Mouse (Mus musculus) limb, embryonic 15.5 days (tissue): ENCODE results near the gene Magi2. TPM values are rescaled to one million over a fixed set of nuclear protein-coding genes. Genes with fewer than 3 reads are reported as not detected.
"Not testable (repeated sequence)": the region's sequence is repeated elsewhere in the genome, so short reads cannot be mapped to it uniquely, and the experiment has no call there.

Experiments
- ATAC-seq: fragments of 200-750 bp; cut with Nextera tagmentation; 2 replicates; pipeline ENCODE4 v1.8.0; 2017; ENCODE audit warnings: low read depth, moderate TSS enrichment; ENCODE audit not compliant: insufficient number of reproducible peaks, low FRiP score, low TSS enrichment
- H3K27ac ChIP-seq: fragments of 300-500 bp; sonication (generic); 2 replicates; pipeline ENCODE4 v1.5.1; 2015; ENCODE audit warnings: moderate library complexity, mild to moderate bottlenecking, inconsistent platforms
- H3K27me3 ChIP-seq: fragments of 300-500 bp; sonication (generic); 2 replicates; pipeline ENCODE4 v1.6.1; 2015; ENCODE audit warnings: inconsistent platforms
- H3K36me3 ChIP-seq: fragments of 300-500 bp; sonication (generic); 2 replicates; pipeline ENCODE4 v1.6.1; 2015; ENCODE audit warnings: inconsistent platforms
- H3K4me1 ChIP-seq: fragments of 300-500 bp; sonication (generic); 2 replicates; pipeline ENCODE4 v1.6.1; 2015; ENCODE audit warnings: inconsistent platforms
- H3K4me2 ChIP-seq: fragments of 300-500 bp; sonication (generic); 2 replicates; pipeline ENCODE4 v1.6.1; 2015; ENCODE audit warnings: mild to moderate bottlenecking, inconsistent platforms
- H3K4me3 ChIP-seq: fragments of 300-500 bp; sonication (generic); 2 replicates; pipeline ENCODE4 v1.5.1; 2015; ENCODE audit warnings: mild to moderate bottlenecking, inconsistent platforms
- H3K9ac ChIP-seq: fragments of 300-500 bp; sonication (generic); 2 replicates; pipeline ENCODE4 v1.6.1; 2015; ENCODE audit warnings: inconsistent platforms
- H3K9me3 ChIP-seq: fragments of 300-500 bp; sonication (generic); 2 replicates; pipeline ENCODE4 v1.6.1; 2016; ENCODE audit warnings: inconsistent platforms
- WGBS: fragments of 180-500 bp; shearing (Covaris S2); methylation state at CpG from one replicate; pipeline ENCODE4 v1.1.7; 2015; 5-methylcytosine and 5-hydroxymethylcytosine counted together
- polyA plus RNA-seq: library from polyadenylated mRNA; unstranded; fragments of >200 nt; fragmentation: Nextera tagmentation; extraction: Ambion mirVana; gene quantifications from 2 replicates; pipeline ENCODE4 v1.2.1, GENCODE M21; 2015

The Magi2 gene
- polyA plus RNA-seq, 1 experiment from 2014 or later, result 5.3 TPM

DNA sequence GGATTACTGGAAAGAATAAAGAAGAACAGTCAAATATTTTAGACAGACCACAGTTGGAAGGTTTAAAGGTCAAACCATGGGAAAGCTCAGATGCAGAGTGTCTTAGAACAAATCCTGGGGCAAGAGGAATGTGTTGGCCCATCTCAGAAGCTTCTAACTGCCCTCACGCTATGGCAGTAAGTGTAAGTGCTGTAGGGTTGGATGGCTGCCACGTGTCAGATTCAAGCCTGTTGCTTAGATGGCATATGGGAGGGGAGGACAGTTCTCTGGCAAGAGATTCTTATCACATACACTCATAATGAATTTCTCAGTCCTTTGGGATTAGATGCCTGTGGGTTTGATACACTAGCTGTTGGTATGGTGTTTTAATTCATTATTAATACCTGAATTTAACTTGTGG lies 238.5 kb downstream of the Magi2 start:
- no peak overlapping the region for H3K9ac ChIP-seq
- H3K9me3 ChIP-seq, result no peaks in the 10 kb centered on the region
- 47% methylated on average over 2 of the region's 2 CpGs for WGBS
- H3K36me3 ChIP-seq, result no peaks in the 10 kb centered on the region
- no peak overlapping the region for H3K4me2 ChIP-seq
- no peaks in the 10 kb centered on the region for H3K4me1 ChIP-seq
- no peak for ATAC-seq
- no peaks in the 10 kb centered on the region for H3K27me3 ChIP-seq
- H3K27ac ChIP-seq, result no peak overlapping the region
- H3K4me3 ChIP-seq, result no peak overlapping the region

DNA sequence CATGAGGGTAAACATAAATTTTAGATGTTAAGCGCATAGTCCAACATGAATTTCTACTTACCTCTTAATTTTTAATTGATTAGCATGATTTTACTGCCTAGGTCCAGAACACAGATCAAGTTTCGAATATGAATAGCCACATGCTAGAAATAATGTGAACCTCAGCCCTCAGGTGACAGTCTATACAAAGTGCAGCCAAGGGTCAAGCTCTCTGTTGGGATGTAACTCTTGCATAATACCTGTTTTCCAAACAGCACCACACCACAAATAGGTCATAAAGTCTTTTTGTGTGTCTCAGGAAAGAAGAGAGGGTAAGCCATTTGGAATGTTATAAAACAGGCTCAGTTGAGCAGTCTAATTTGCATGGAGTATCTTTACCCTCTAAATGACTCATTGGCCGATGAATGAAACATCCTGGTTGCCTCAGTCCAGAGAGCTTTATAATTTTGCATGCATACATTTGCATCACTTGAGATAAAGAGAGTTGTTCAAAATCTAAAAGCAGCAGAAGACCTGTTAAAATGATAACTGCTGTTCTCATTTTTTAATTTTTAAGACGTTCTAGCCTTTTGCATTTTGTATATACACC lies 246.1 kb downstream of the Magi2 start:
- WGBS, result 79% methylated on average over 4 of the region's 4 CpGs
- ATAC-seq, result no peak
- Histone ChIP-seq H3K36me3 (no peaks in the 10 kb centered on the region), H3K4me3 (no peak overlapping the region), H3K27ac (no peak overlapping the region), H3K9ac (no peak overlapping the region), H3K4me1 (no peaks in the 10 kb centered on the region), H3K27me3 (no peaks in the 10 kb centered on the region), H3K9me3 (no peaks in the 10 kb centered on the region), H3K4me2 (no peak overlapping the region)

DNA sequence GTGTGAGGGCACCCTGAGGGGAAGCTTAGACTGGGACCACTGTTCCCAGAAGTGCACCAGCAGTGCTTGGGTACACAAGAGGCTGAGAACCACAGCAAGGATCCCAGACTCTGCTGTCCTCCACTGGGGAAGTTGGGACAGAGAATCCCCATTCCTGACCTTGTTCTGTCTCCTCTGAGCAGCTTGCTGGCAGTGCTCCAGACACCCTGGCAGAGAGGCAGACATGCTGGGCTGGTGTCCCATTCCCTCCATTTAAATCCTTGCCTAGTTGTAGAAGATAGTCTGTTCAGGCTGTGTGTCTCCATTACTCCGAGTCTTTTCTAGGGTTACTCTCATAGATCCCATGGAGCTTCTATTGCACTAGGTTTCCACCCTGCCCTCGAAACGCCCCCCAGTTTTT lies 256.1 kb downstream of the Magi2 start:
- Histone ChIP-seq H3K4me1 (no peaks in the 10 kb centered on the region), H3K27me3 (no peaks in the 10 kb centered on the region), H3K36me3 (no peaks in the 10 kb centered on the region), H3K27ac (no peak overlapping the region), H3K9ac (no peak overlapping the region), H3K9me3 (no peaks in the 10 kb centered on the region), H3K4me3 (no peak overlapping the region), H3K4me2 (no peak overlapping the region)
- WGBS, result 82% methylated on average over 3 of the region's 3 CpGs
- ATAC-seq, result no peak

DNA sequence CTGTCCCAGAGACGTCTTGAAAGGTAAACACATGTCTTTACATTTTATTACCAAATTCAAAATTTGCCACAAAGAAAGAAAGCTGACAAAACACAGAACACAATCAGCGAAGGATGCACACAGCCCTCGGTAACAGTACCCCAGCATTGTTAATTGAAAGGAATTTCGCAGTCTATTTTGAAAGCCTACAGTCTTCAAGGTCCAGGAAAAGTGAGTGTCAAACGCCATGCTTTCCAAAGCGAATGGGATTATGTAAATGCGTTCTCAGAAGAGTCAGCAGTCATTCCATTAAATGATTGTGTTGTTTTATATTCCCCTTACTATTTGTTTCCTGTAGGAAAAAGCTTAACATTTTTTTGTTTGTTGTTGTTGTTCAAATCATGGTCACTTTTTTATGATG lies 261.1 kb downstream of the Magi2 start:
- ATAC-seq, result no peak
- Histone ChIP-seq H3K9me3 (no peaks in the 10 kb centered on the region), H3K36me3 (no peaks in the 10 kb centered on the region), H3K4me1 (no peaks in the 10 kb centered on the region), H3K27me3 (no peaks in the 10 kb centered on the region), H3K9ac (no peak overlapping the region), H3K4me3 (no peak overlapping the region), H3K27ac (no peak overlapping the region), H3K4me2 (no peak overlapping the region)
- 31% methylated on average over 7 of the region's 7 CpGs for WGBS

DNA sequence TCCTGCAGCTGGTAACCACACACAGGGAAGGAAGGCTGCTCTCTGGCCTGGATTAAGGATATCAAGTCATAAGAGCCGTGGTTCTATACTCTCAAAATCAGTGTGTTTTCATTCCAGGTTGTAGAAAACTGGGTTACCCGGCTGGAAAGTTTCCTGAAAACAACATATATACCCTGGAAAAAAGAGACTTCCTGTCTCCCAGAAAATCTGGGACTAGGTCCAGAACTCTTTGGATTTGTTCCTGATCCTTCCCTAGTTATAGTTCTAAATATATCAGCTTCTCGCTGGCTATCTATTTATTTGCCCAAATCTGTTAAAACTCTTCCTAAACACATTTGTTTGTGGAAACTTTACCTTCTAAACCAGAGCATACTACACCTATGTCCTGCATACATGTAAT lies 274.2 kb downstream of the Magi2 start:
- Histone ChIP-seq H3K4me1 (no peaks in the 10 kb centered on the region), H3K4me3 (no peak overlapping the region), H3K9ac (no peak overlapping the region), H3K36me3 (no peaks in the 10 kb centered on the region), H3K27me3 (no peaks in the 10 kb centered on the region), H3K4me2 (no peak overlapping the region), H3K9me3 (no peaks in the 10 kb centered on the region), H3K27ac (no peak overlapping the region)
- ATAC-seq, result no peak
- 51% methylated on average over 3 of the region's 3 CpGs for WGBS

DNA sequence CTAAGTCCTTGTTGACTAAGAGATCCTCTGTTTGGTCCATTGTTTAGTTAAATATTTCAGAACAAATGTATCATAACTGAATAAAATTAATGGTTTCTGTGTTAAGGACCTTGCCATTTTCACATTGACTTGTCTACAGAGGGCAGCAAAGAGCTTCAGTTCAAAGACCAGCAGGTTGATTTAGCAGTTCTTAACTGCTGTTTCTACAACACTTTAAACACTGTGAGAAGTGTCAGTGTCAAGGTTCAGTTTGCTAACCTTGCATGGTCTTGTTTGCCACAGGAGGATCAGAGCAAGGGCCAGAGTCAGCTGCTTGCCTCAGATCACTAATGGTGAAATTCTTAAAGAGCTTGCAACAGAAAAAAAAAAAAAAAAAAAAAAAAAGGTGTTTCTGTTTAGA lies 295.3 kb downstream of the Magi2 start:
- Histone ChIP-seq H3K4me1 (no peaks in the 10 kb centered on the region), H3K9me3 (no peaks in the 10 kb centered on the region), H3K9ac (no peak overlapping the region), H3K27me3 (no peaks in the 10 kb centered on the region), H3K27ac (no peak overlapping the region), H3K36me3 (no peaks in the 10 kb centered on the region), H3K4me3 (no peak overlapping the region), H3K4me2 (no peak overlapping the region)
- ATAC-seq, result no peak

DNA sequence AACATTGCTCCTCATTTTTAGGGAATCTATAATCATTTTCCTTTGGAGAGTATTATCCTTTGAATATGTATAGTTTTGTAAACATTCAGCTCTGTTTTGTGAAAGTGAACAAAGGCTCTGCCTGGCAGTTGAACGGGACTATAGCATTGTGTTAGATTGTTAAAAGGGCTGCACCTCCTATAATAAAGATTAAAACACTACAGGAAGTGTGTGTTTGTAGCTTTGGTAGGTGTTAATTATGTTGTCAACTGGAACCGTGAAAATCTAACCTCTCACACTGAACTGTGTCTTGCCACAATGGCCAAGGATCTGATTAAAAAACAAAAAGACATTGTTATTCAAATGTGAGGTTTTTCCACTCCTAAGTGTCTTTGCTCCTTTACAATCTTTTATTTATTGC lies 312.5 kb downstream of the Magi2 start:
- no peaks in the 10 kb centered on the region for H3K4me1 ChIP-seq
- H3K9ac ChIP-seq, result no peak overlapping the region
- H3K27me3 ChIP-seq, result no peaks in the 10 kb centered on the region
- no peak overlapping the region for H3K4me2 ChIP-seq
- H3K9me3 ChIP-seq, result no peaks in the 10 kb centered on the region
- H3K36me3 ChIP-seq, result no peaks in the 10 kb centered on the region
- ATAC-seq, result no peak
- 17% methylated on average over 2 of the region's 2 CpGs for WGBS
- no peak overlapping the region for H3K27ac ChIP-seq
- H3K4me3 ChIP-seq, result no peak overlapping the region

DNA sequence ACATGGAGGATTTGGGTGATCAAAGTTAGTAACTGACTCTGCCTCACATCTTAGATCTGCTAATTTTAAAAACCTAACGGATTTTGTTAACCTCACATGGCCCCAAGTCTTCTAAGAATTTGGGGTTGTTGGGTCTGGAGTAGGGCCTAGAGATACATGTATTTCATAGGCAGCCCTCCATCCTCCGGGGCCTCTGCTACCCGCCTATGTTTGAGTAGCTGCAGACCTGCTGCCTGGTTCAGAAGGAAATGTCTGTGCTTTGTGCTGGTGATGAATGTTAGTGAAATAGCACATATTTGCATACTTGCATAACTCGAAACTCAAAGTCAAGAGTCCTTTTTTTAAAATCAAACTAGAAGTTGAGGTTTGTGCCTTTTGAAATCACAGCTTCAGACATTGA lies 319.6 kb downstream of the Magi2 start:
- H3K27me3 ChIP-seq, result no peaks in the 10 kb centered on the region
- H3K4me3 ChIP-seq, result no peak overlapping the region
- H3K36me3 ChIP-seq, result no peaks in the 10 kb centered on the region
- H3K9me3 ChIP-seq, result no peaks in the 10 kb centered on the region
- H3K4me1 ChIP-seq, result no peaks in the 10 kb centered on the region
- 71% methylated on average over 4 of the region's 4 CpGs for WGBS
- H3K9ac ChIP-seq, result no peak overlapping the region
- no peak overlapping the region for H3K27ac ChIP-seq
- no peak overlapping the region for H3K4me2 ChIP-seq
- ATAC-seq, result no peak

DNA sequence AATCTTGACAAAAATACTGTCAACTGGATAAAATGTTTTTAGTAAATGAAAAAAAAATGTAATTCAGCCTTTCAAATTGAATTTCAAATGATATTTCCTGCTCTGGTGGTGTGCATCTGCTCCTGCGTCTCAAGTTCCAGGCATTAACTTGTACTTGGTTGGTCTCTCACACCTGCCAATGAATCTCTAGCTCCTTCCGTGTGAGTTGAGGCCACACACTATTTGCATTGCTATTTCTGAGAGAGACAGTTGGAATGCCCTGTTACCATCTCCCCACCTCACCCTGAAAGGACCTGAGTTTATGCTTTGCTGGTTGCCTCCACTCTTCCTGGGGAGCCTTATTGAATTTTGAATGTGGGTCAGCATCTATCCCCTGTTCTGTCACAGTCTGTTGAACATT lies 320.1 kb downstream of the Magi2 start:
- Histone ChIP-seq H3K27me3 (no peaks in the 10 kb centered on the region), H3K4me2 (no peak overlapping the region), H3K4me3 (no peak overlapping the region), H3K36me3 (no peaks in the 10 kb centered on the region), H3K4me1 (no peaks in the 10 kb centered on the region), H3K9me3 (no peaks in the 10 kb centered on the region), H3K9ac (no peak overlapping the region), H3K27ac (no peak overlapping the region)
- no peak for ATAC-seq
- WGBS, result 61% methylated on average over 2 of the region's 2 CpGs

DNA sequence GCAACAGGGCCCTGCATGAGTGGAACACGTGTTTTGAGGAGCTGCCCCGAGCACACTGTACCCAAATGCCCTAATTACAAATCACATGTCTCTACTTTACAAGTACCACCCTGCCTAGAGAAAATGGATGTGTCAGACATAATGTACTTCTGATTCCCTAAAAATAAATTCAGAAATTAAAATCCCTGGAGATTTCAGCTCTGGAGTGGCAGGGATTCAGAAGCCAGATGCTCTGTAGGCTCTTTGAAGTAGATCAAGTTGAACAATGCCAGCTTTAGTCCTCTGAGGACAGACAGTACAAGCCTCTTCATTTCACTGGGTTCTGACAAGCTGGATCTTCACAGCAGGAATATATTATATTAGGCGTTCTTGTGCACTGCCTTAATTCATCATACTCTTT lies 326.7 kb downstream of the Magi2 start:
- H3K36me3 ChIP-seq, result no peaks in the 10 kb centered on the region
- H3K27me3 ChIP-seq, result no peaks in the 10 kb centered on the region
- H3K9ac ChIP-seq, result no peak overlapping the region
- H3K9me3 ChIP-seq, result no peaks in the 10 kb centered on the region
- no peak for ATAC-seq
- no peak overlapping the region for H3K27ac ChIP-seq
- H3K4me3 ChIP-seq, result no peak overlapping the region
- H3K4me2 ChIP-seq, result no peak overlapping the region
- no peaks in the 10 kb centered on the region for H3K4me1 ChIP-seq
- WGBS, result 54% methylated on average over 3 of the region's 3 CpGs

DNA sequence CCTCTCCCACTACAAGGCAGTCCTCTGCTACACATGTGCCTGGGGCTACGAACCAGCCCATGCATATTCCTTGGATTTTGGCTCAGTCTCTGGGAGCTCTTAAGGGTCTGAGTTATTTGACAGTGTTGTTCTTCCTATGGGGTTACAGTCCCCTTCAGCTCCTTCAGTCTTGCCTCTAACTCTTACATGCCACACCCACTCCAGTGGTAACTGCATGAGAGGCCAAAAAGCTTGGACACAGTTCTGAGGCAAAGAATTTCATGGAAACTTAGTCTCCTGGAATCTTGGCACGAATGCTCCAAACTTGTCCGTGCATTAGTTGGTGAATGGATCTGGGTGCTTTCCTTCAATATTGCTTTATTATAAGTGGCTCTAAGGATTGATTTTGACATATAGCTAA lies 338.8 kb downstream of the Magi2 start:
- Histone ChIP-seq H3K27ac (no peak overlapping the region), H3K4me3 (no peak overlapping the region), H3K9me3 (no peaks in the 10 kb centered on the region), H3K27me3 (no peaks in the 10 kb centered on the region), H3K9ac (no peak overlapping the region), H3K4me1 (no peaks in the 10 kb centered on the region), H3K36me3 (no peaks in the 10 kb centered on the region), H3K4me2 (no peak overlapping the region)
- 56% methylated on average over 3 of the region's 3 CpGs for WGBS
- ATAC-seq, result no peak

DNA sequence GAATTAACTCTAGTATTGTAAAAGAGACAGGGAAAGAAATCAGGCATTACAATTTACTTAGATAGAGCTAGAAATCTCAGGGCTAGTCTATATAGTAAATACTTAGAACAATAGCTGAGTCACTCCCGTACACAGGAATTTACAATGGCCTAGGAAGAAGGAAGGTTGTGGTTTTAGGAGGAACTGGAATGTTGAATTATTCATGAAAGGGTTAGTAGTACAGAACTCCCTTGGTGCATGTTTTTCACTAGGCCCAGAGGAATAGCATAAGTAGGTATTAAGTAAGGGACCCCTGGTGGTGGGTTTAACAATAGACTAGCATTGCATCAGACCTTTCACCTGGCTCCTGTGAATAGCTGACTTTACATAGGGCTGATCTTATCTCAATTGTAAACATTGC lies 339.3 kb downstream of the Magi2 start:
- H3K9me3 ChIP-seq, H3K36me3 ChIP-seq, H3K4me2 ChIP-seq, ATAC-seq, H3K27ac ChIP-seq, H3K27me3 ChIP-seq, H3K9ac ChIP-seq, H3K4me1 ChIP-seq, H3K4me3 ChIP-seq: not testable (repeated sequence)
- WGBS, result 77% methylated on average over 1 of the region's 1 CpGs

DNA sequence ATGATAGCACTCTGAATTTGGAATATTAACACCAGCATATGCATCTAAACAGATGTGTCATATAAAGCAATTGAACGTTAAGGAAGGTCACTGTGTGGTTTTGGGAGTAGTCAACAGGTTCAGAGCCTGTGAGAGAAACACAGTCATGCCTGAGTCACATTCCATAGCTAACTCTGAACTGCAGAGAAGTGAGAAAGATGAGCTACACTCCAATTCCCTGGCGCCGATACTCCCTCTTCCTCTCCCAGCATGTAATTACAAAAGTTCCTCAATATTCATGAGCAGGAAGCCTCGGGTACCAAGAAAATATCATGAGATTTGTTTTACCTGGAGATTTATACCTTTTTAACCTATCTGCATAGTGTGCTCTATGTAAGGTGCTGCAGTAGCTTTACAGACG lies 380.9 kb downstream of the Magi2 start:
- no peaks in the 10 kb centered on the region for H3K4me1 ChIP-seq
- H3K27me3 ChIP-seq, result no peaks in the 10 kb centered on the region
- no peaks in the 10 kb centered on the region for H3K9me3 ChIP-seq
- no peak overlapping the region for H3K4me2 ChIP-seq
- no peak overlapping the region for H3K4me3 ChIP-seq
- H3K27ac ChIP-seq, result no peak overlapping the region
- 53% methylated on average over 5 of the region's 5 CpGs for WGBS
- no peak overlapping the region for H3K9ac ChIP-seq
- H3K36me3 ChIP-seq, result no peaks in the 10 kb centered on the region
- no peak for ATAC-seq
